Mouse (Mus musculus): ENCODE results near the gene Adgrf1.

Adgrf1 gene

GRCm38 (mm10) chr17:43359826-43360619 lies 89.9 kb downstream of the Adgrf1 start, which contains the start of gene Adgrf5:
Gene Adgrf5, plus strand, starts transcription at chr17:43360451.
- no peak for ATAC-seq (ENCODE audit: insufficient number of reproducible peaks, low FRiP score, low TSS enrichment)

GRCm38 (mm10) chr17:43361021-43361420 lies 90.9 kb downstream of the Adgrf1 start:
- no peak for ATAC-seq (ENCODE audit: insufficient number of reproducible peaks, low FRiP score, low TSS enrichment)

GRCm38 (mm10) chr17:43362362-43362761 lies 92.2 kb downstream of the Adgrf1 start:
- ATAC-seq (ENCODE audit: insufficient number of reproducible peaks, low FRiP score, low TSS enrichment) = no peak

- ATAC-seq (ENCODE audit: insufficient number of reproducible peaks, low FRiP score, low TSS enrichment) = no peak
Measured at GRCm38 (mm10) chr17:43362881-43363280, 92.8 kb downstream of the Adgrf1 start.

- no peak for ATAC-seq (ENCODE audit: insufficient number of reproducible peaks, low FRiP score, low TSS enrichment)
Measured at GRCm38 (mm10) chr17:43363921-43364320, 93.8 kb downstream of the Adgrf1 start.

GRCm38 (mm10) chr17:43365297-43365696 lies 95.2 kb downstream of the Adgrf1 start:
- no peak for ATAC-seq (ENCODE audit: insufficient number of reproducible peaks, low FRiP score, low TSS enrichment)

GRCm38 (mm10) chr17:43366486-43366885 lies 96.4 kb downstream of the Adgrf1 start:
- no peak for ATAC-seq (ENCODE audit: insufficient number of reproducible peaks, low FRiP score, low TSS enrichment)

- ATAC-seq (ENCODE audit: insufficient number of reproducible peaks, low FRiP score, low TSS enrichment) = no peak
Measured at GRCm38 (mm10) chr17:43368171-43368576, 98.0 kb downstream of the Adgrf1 start.

GRCm38 (mm10) chr17:43372604-43373003 lies 102.5 kb downstream of the Adgrf1 start:
- no peak for ATAC-seq (ENCODE audit: insufficient number of reproducible peaks, low FRiP score, low TSS enrichment)

- ATAC-seq (ENCODE audit: insufficient number of reproducible peaks, low FRiP score, low TSS enrichment) = no peak
Measured at GRCm38 (mm10) chr17:43374020-43374419, 103.9 kb downstream of the Adgrf1 start.

Measured in cerebellum, adult (tissue).